Mouse (Mus musculus) liver, embryonic 14.5 days (tissue): ENCODE data around the gene Tent4b.
"Not testable (repeated sequence)": the region's sequence is repeated elsewhere in the genome, so short reads cannot be mapped to it uniquely, and the experiment has no call there.

Experiments used
- CTCF ChIP-seq: IDR thresholded peaks from 2 replicates; pipeline ENCODE4 v1.5.1; 2016; ENCODE audit warnings: antibody characterized with exemption, low read depth, control low read depth
- EP300 ChIP-seq: IDR thresholded peaks from 2 replicates; pipeline ENCODE4 v1.6.1; 2016; ENCODE audit warnings: antibody characterized with exemption, low read depth

- not testable (repeated sequence) for TF ChIP-seq CTCF, EP300
Measured at GRCm38 (mm10) chr8:88209930-88210827, 11.2 kb downstream of the Tent4b start.
